Mouse (Mus musculus) stomach, embryonic 15.5 days (tissue): ENCODE measurements around the gene Olfr101. TPM values are rescaled to one million over a fixed set of nuclear protein-coding genes. Genes with fewer than 3 reads are reported as not detected.

Source experiments
- ATAC-seq: fragments of 200-750 bp; cut with Nextera tagmentation; 2 replicates; pipeline ENCODE4 v1.8.0; 2017; ENCODE audit warnings: low read depth, moderate number of reproducible peaks, moderate TSS enrichment; ENCODE audit not compliant: insufficient read depth, low FRiP score
- H3K27ac ChIP-seq: fragments of 300-500 bp; sonication (generic); 2 replicates; pipeline ENCODE4 v1.5.1; 2015; ENCODE audit warnings: mild to moderate bottlenecking, inconsistent platforms
- H3K27me3 ChIP-seq: fragments of 300-500 bp; sonication (generic); replicated peaks from 2 replicates; pipeline ENCODE4 v1.6.1; 2015; ENCODE audit warnings: inconsistent platforms
- H3K36me3 ChIP-seq: fragments of 300-500 bp; sonication (generic); 2 replicates; pipeline ENCODE4 v1.6.1; 2015; ENCODE audit warnings: inconsistent platforms
- H3K4me1 ChIP-seq: fragments of 300-500 bp; sonication (generic); 2 replicates; pipeline ENCODE4 v1.6.1; 2015; ENCODE audit warnings: inconsistent platforms
- H3K4me2 ChIP-seq: fragments of 300-500 bp; sonication (generic); 2 replicates; pipeline ENCODE4 v1.6.1; 2015; ENCODE audit warnings: mild to moderate bottlenecking, inconsistent platforms
- H3K4me3 ChIP-seq: fragments of 300-500 bp; sonication (generic); replicated peaks from 2 replicates; pipeline ENCODE4 v1.5.1; 2015; ENCODE audit warnings: inconsistent platforms
- H3K9ac ChIP-seq: fragments of 300-500 bp; sonication (generic); 2 replicates; pipeline ENCODE4 v1.6.1; 2015; ENCODE audit warnings: inconsistent platforms
- H3K9me3 ChIP-seq: fragments of 300-500 bp; sonication (generic); 2 replicates; pipeline ENCODE4 v1.6.1; 2016; ENCODE audit warnings: inconsistent platforms
- WGBS: fragments of 180-500 bp; shearing (Covaris S2); methylation state at CpG from one replicate; pipeline ENCODE4 v1.1.7; 2015; 5-methylcytosine and 5-hydroxymethylcytosine counted together
- polyA plus RNA-seq: library from polyadenylated mRNA; unstranded; fragments of >200 nt; fragmentation: Nextera tagmentation; extraction: Ambion mirVana; gene quantifications from 2 replicates; pipeline ENCODE4 v1.2.1, GENCODE M21; 2015

Olfr101 gene
- polyA plus RNA-seq: not detected in 2 replicates

DNA sequence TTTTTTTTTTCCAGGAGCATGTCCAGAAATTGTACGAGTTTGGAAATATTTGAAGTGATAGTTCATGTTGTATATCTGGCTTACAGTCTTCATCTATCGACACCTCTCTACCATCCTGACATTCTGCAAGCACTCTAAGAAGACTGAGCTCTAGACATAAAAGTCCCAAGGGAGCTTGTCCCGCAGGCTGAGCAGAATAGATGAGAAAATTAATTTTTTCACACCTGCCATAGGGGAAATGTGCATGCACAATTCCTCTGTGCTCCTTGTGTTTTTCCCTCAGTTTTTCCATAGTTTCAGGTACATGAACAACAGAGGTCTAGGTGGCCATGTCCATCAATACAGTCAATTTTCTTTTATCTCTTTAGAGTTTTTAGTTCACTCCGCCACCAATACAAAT is at the start of gene Olfr101:
Olfr101 (minus strand) TSS at position 101 of the 400 bp plus-strand sequence.
- Histone ChIP-seq H3K9ac (no peak within 1 kb of the TSS), H3K4me1 (no peaks in the 10 kb centered on the region), H3K4me3 (no peak within 1 kb of the TSS), H3K36me3 (no peaks in the 10 kb centered on the region), H3K4me2 (no peak within 1 kb of the TSS), H3K27ac (no peak within 1 kb of the TSS), H3K9me3 (no peaks in the 10 kb centered on the region), H3K27me3 (no peaks in the 10 kb centered on the region)
- no peak for ATAC-seq
- WGBS: 73% methylated on average over 4 of the region's 4 CpGs

- Histone ChIP-seq H3K9ac (no peak within 1 kb of the TSS), H3K4me2 (no peak within 1 kb of the TSS), H3K4me1 (no peaks in the 10 kb centered on the region), H3K27ac (no peak within 1 kb of the TSS), H3K9me3 (no peaks in the 10 kb centered on the region), H3K27me3 (no peaks in the 10 kb centered on the region), H3K4me3 (no peak within 1 kb of the TSS), H3K36me3 (no peaks in the 10 kb centered on the region)
- 72% methylated on average over 2 of the region's 2 CpGs for WGBS
- no peak for ATAC-seq
Observed at GRCm38 (mm10) chr17:37339598-37339997, 35.5 kb upstream of the Olfr101 start, which contains the start of gene Olfr103. TSS of gene Olfr103 (minus strand) at chr17:37339698.

DNA sequence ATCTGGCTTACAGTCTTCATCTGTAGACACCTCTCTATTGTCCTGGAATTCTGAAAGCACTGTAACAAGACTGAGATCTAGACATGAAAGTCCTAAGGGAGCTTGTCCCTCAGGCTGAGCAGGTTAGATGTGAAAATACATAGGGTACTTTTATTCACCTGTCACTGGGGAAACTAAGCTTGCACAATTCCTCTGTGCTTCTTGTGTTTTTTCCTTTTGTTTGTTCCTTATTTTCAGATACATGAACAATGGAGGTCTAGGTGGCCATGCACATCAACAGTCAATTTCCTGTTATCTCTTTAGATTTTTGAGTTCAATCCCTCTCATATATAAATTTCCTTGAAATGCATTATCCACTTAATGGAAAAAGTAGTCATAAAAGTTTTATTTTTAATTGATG is 12.8 kb upstream of the Olfr101 start, which contains the start of gene Olfr102:
Olfr102 (minus strand) TSS at position 101 of the 400 bp plus-strand sequence.
- Histone ChIP-seq H3K9me3 (no peaks in the 10 kb centered on the region), H3K4me2 (no peak within 1 kb of the TSS), H3K4me1 (no peaks in the 10 kb centered on the region), H3K9ac (no peak within 1 kb of the TSS), H3K27ac (no peak within 1 kb of the TSS), H3K4me3 (no peak within 1 kb of the TSS), H3K27me3 (no peaks in the 10 kb centered on the region), H3K36me3 (no peaks in the 10 kb centered on the region)
- no peak for ATAC-seq

- no peak overlapping the region for H3K4me3 ChIP-seq
- no peak overlapping the region for H3K9ac ChIP-seq
- H3K36me3 ChIP-seq: no peaks in the 10 kb centered on the region
- no peak for ATAC-seq
- no peak overlapping the region for H3K27ac ChIP-seq
- H3K9me3 ChIP-seq: no peaks in the 10 kb centered on the region
- H3K4me1 ChIP-seq: no peaks in the 10 kb centered on the region
- H3K4me2 ChIP-seq: no peak overlapping the region
- 29% methylated on average over 2 of the region's 2 CpGs for WGBS
- no peaks in the 10 kb centered on the region for H3K27me3 ChIP-seq
Observed at GRCm38 (mm10) chr17:37310146-37310699, 6.1 kb upstream of the Olfr101 start.

DNA sequence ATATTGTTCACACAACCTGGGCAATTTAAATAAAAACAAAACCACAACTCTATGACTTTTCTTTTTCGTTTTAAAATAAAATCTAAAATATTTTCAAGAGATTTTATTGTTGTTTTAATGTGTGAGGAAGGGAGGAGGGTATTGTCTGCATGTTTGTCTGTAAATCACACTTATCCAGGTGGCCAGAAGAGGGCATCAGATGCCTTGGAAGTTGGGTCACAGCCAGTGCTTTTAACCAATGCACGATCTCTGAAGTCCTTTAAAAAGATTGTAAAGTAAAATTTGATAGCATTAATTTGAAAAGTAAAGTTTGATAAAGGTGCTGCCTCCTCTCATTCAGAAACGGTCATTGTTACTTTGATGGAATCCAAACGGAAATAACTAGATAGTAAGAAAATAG is 4.4 kb upstream of the Olfr101 start:
- Histone ChIP-seq H3K27me3 (no peaks in the 10 kb centered on the region), H3K9ac (no peak overlapping the region), H3K4me2 (no peak overlapping the region), H3K27ac (no peak overlapping the region), H3K9me3 (no peaks in the 10 kb centered on the region), H3K4me3 (no peak overlapping the region), H3K36me3 (no peaks in the 10 kb centered on the region), H3K4me1 (no peaks in the 10 kb centered on the region)
- WGBS: 36% methylated on average over 4 of the region's 4 CpGs
- ATAC-seq: no peak

DNA sequence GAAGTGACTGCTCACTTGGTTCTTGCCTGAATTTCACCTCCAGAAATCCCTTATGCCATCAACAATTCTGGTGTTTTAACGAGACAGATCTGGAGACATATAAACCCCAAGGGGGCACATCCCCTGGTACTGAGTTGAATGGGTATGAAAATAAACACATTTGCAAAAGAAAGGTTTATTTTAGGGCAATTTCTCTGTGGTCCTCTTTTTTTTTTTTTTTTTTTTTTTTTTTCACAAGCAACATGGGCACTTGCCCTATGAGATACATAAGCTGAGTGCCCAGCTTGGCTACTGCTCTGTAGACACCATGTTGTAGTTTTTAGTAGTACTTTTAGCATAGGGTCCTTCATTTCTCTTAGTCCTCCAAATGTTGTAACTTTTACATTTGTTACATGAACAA is 20.8 kb downstream of the Olfr101 start, which contains the start of gene Olfr99:
Olfr99 (minus strand) TSS at position 101 of the 400 bp plus-strand sequence.
- Histone ChIP-seq H3K4me1 (no peaks in the 10 kb centered on the region), H3K27ac (no peak within 1 kb of the TSS), H3K4me3 (no peak within 1 kb of the TSS), H3K4me2 (no peak within 1 kb of the TSS), H3K9ac (no peak within 1 kb of the TSS), H3K27me3 (no peaks in the 10 kb centered on the region), H3K36me3 (no peaks in the 10 kb centered on the region), H3K9me3 (no peaks in the 10 kb centered on the region)
- no peak for ATAC-seq
- WGBS: 74% methylated on average over 1 of the region's 1 CpGs

DNA sequence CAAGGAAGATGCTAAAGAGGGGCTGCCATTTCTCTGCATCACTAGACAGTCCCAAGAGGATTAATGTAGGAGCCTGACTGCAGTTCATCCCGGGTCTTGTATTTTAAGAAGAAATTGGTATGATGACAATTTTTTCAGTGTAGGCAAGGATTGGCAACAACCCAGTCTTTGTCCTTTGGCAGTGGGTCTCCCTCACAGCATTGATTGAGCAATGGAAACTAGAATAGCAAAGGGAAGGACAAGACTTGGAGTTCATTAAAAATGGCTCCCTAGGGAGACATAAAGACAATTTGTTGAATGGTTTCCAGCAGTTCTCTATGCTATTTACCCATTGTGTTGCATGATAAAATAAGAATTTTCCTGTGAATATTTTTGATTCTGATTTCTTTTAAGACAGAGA is 23.8 kb downstream of the Olfr101 start:
- no peak overlapping the region for H3K4me2 ChIP-seq
- H3K9ac ChIP-seq: no peak overlapping the region
- 83% methylated on average over 1 of the region's 1 CpGs for WGBS
- H3K27me3 ChIP-seq: no peaks in the 10 kb centered on the region
- ATAC-seq: no peak
- no peak overlapping the region for H3K4me3 ChIP-seq
- H3K27ac ChIP-seq: no peak overlapping the region
- H3K9me3 ChIP-seq: no peaks in the 10 kb centered on the region
- H3K36me3 ChIP-seq: no peaks in the 10 kb centered on the region
- H3K4me1 ChIP-seq: no peaks in the 10 kb centered on the region

GRCm38 (mm10) chr17:37276573-37276972 is 27.5 kb downstream of the Olfr101 start:
- no peaks in the 10 kb centered on the region for H3K36me3 ChIP-seq
- H3K4me3 ChIP-seq: no peak overlapping the region
- no peaks in the 10 kb centered on the region for H3K9me3 ChIP-seq
- ATAC-seq: no peak
- no peak overlapping the region for H3K27ac ChIP-seq
- no peak overlapping the region for H3K9ac ChIP-seq
- H3K27me3 ChIP-seq: no peaks in the 10 kb centered on the region
- H3K4me2 ChIP-seq: no peak overlapping the region
- no peaks in the 10 kb centered on the region for H3K4me1 ChIP-seq

GRCm38 (mm10) chr17:37275626-37276248 is 28.4 kb downstream of the Olfr101 start:
- Histone ChIP-seq H3K4me2 (no peak overlapping the region), H3K27me3 (no peaks in the 10 kb centered on the region), H3K4me3 (no peak overlapping the region), H3K27ac (no peak overlapping the region), H3K9ac (no peak overlapping the region), H3K4me1 (0 out of 2 replicates have a peak, but pooled peaks cover 2% of the 10 kb centered on the region), H3K9me3 (no peaks in the 10 kb centered on the region), H3K36me3 (no peaks in the 10 kb centered on the region)
- 80% methylated on average over 2 of the region's 2 CpGs for WGBS
- no peak for ATAC-seq

- Histone ChIP-seq H3K36me3 (no peaks in the 10 kb centered on the region), H3K9me3 (no peaks in the 10 kb centered on the region), H3K27me3 (no peaks in the 10 kb centered on the region), H3K4me3 (peak overlapping the region; percentile 55), H3K9ac (no peak overlapping the region), H3K4me1 (0 out of 2 replicates have a peak, but pooled peaks cover 5% of the 10 kb centered on the region), H3K4me2 (peak overlapping the region; percentile 81), H3K27ac (no peak overlapping the region)
- peak; percentile 29; the same call in 1 of the 2 replicates for ATAC-seq
- 59% methylated on average over 8 of the region's 8 CpGs for WGBS
Observed at GRCm38 (mm10) chr17:37270702-37271092, 33.4 kb downstream of the Olfr101 start.

DNA sequence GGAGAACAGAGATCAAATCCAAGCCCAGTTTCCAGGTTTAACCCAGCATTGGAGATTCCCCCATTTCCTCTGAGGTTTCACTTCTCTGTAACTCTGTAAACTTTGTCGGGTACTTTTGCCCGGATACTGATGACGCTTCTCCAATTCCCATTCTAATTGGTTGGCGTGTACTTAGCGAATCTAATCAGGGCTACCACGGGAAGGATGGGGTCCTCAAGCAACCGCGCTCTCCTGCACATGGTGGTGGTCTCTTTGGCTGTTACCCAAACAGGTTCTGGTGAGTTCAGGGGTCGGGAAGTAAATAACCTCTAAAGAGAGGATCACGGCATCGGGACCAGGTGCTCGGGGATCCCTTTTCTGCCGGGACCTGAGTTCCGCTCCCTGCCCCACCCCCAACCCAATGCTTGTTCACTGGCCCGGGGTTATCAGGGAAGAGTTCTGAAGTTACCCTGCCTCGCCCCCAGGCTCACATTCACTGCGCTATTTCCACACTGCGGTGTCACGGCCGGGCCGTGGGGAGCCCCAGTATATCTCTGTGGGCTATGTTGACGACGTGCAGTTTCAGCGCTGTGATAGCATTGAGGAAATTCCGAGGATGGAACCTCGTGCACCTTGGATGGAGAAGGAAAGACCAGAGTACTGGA is 33.9 kb downstream of the Olfr101 start, which contains the start of gene H2-M3:
H2-M3 (plus strand) TSS at position 163 of the 644 bp plus-strand sequence.
- H3K9me3 ChIP-seq: no peaks in the 10 kb centered on the region
- H3K4me2 ChIP-seq: peak within 1 kb of the TSS; percentile 81
- H3K9ac ChIP-seq: no peak within 1 kb of the TSS
- 2% methylated on average over 26 of the region's 26 CpGs for WGBS
- ATAC-seq: peak; percentile 91
- no peaks in the 10 kb centered on the region for H3K36me3 ChIP-seq
- H3K4me1 ChIP-seq: 0 out of 2 replicates have a peak, but pooled peaks cover 5% of the 10 kb centered on the region
- H3K27me3 ChIP-seq: no peaks in the 10 kb centered on the region
- H3K27ac ChIP-seq: no peak within 1 kb of the TSS
- peak within 1 kb of the TSS; percentile 55 for H3K4me3 ChIP-seq

DNA sequence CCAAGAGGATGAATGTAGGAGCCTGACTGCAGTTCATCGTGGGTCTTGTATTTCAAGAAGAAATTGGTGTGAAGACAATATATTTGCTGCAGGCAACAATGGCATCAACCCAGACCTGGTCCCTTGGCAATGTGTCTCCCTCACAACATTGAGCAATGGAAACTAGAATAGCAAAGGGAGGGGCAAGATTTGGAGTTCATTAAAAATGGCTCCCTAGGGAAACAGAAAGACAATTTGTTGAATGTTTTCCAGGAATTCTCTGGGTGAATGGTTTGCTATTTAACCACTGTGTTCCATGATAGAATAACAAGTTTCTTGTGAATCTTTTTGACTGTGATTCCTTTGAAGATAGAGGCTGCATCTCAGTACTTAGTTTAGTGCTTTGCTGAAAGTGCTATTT is 40.5 kb downstream of the Olfr101 start, which contains the start of gene Olfr98:
Olfr98 (minus strand) TSS at position 124 of the 400 bp plus-strand sequence.
- 82% methylated on average over 1 of the region's 1 CpGs for WGBS
- H3K9me3 ChIP-seq: no peaks in the 10 kb centered on the region

More for the DNA sequence above, 40.5 kb downstream of the Olfr101 start, which contains the start of gene Olfr98:
- Histone ChIP-seq H3K36me3 (no peaks in the 10 kb centered on the region), H3K4me3 (no peak within 1 kb of the TSS), H3K27me3 (no peaks in the 10 kb centered on the region), H3K27ac (no peak within 1 kb of the TSS), H3K9ac (no peak within 1 kb of the TSS), H3K4me1 (no peaks in the 10 kb centered on the region), H3K4me2 (no peak within 1 kb of the TSS)
- ATAC-seq: no peak
